Mouse (Mus musculus) embryonic facial prominence, embryonic 11.5 days (tissue): ENCODE measurements around the gene Tfap2e. TPM values are rescaled to one million over a fixed set of nuclear protein-coding genes. Genes with fewer than 3 reads are reported as not detected.

Source experiments
- ATAC-seq: fragments of 200-750 bp; cut with Nextera tagmentation; replicated peaks from 2 replicates; pipeline ENCODE4 v1.8.0; 2017; ENCODE audit warnings: low read depth; ENCODE audit not compliant: insufficient number of reproducible peaks, low FRiP score, low TSS enrichment
- DNase-seq: peaks from one replicate; pipeline ENCODE4 v3.0.0-alpha.2; 2015; ENCODE audit warnings: low spot score
- H3K27ac ChIP-seq: fragments of 300-500 bp; sonication (generic); replicated peaks from 2 replicates; pipeline ENCODE4 v1.5.1; 2014; ENCODE audit warnings: mild to moderate bottlenecking, low read depth, low read length, control low read depth
- H3K27me3 ChIP-seq: fragments of 300-500 bp; sonication (generic); 2 replicates; pipeline ENCODE4 v1.6.1; 2014; ENCODE audit warnings: mild to moderate bottlenecking, low read length, moderate library complexity, mixed read lengths; ENCODE audit not compliant: control insufficient read depth, insufficient read depth
- H3K36me3 ChIP-seq: fragments of 300-500 bp; sonication (generic); replicated peaks from 2 replicates; pipeline ENCODE4 v1.6.1; 2014; ENCODE audit warnings: low read depth, mild to moderate bottlenecking, low read length, moderate library complexity, mixed read lengths; ENCODE audit not compliant: control insufficient read depth, insufficient read depth
- H3K4me1 ChIP-seq: fragments of 300-500 bp; sonication (generic); 2 replicates; pipeline ENCODE4 v1.6.1; 2014; ENCODE audit warnings: low read length, mixed read lengths; ENCODE audit not compliant: control insufficient read depth, insufficient read depth
- H3K4me2 ChIP-seq: fragments of 300-500 bp; sonication (generic); 2 replicates; pipeline ENCODE4 v1.6.1; 2014; ENCODE audit warnings: low read depth, mild to moderate bottlenecking, control low read depth, low read length, moderate library complexity
- H3K4me3 ChIP-seq: fragments of 300-500 bp; sonication (generic); 2 replicates; pipeline ENCODE4 v1.5.1; 2014; ENCODE audit warnings: low read depth, low read length, control low read depth
- H3K9ac ChIP-seq: fragments of 300-500 bp; sonication (generic); replicated peaks from 2 replicates; pipeline ENCODE4 v1.6.1; 2014; ENCODE audit warnings: mild to moderate bottlenecking, control low read depth, low read length
- H3K9me3 ChIP-seq: fragments of 300-500 bp; sonication (generic); replicated peaks from 2 replicates; pipeline ENCODE4 v1.6.1; 2016; ENCODE audit warnings: mild to moderate bottlenecking, low read length, inconsistent platforms, mixed read lengths; ENCODE audit not compliant: control insufficient read depth
- WGBS: fragments of 180-500 bp; shearing (Covaris S2); extraction: QIAGEN DNeasy Blood & Tissue Kit; methylation state at CpG from one replicate; pipeline ENCODE4 v1.1.7; 2014; 5-methylcytosine and 5-hydroxymethylcytosine counted together
- polyA plus RNA-seq: library from polyadenylated mRNA; unstranded; fragments of >200 nt; fragmentation: Nextera tagmentation; extraction: Ambion mirVana; gene quantifications from 2 replicates; pipeline ENCODE4 v1.2.1, GENCODE M21; 2014

The Tfap2e gene
- polyA plus RNA-seq, 1 experiment from 2014 or later = not detected

DNA sequence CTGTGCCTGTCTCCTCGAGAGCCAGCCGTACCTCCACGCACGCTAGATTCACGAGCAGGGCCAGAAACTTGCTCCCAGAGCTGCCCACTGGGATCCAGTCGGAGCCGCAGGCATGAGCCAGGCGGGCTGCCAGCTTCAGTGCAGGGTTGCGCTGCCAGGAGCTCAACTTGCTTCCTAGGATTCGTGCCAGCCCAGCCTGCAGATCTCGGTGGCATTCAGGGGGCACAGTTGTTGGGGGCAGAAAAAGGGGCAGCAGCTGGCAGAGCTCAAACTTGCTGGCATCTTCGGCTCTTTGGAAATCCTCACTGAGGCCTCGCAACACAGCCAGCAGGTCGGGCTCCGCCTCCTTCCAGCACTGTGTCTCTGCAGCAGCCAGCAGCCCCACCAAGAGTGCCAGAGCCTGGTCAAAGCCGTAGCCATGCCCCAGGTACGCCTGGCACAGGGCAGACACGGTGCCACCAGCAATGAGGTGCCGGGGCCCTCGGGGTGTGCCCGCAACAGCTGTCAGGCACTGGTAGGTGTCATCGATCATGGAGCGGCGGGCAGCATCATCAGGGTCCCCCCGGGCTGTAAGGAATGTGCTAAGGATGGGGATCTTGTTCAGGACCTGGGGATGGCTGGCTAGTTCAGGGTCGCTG lies 14.1 kb upstream of the Tfap2e start:
- no peak for ATAC-seq
- no peak for DNase-seq
- H3K4me3 ChIP-seq = no peak overlapping the region

GRCm38 (mm10) chr4:126749553-126749952 lies 13.5 kb upstream of the Tfap2e start:
- Histone ChIP-seq H3K4me3 (no peak overlapping the region), H3K27ac (no peak overlapping the region), H3K4me1 (peaks cover 6% of the 10 kb centered on the region; the same call in 1 of the 2 replicates), H3K36me3 (peaks cover 13% of the 10 kb centered on the region), H3K9ac (peak overlapping the region; percentile 25; the same call in 1 of the 2 replicates), H3K4me2 (no peak overlapping the region), H3K27me3 (no peaks in the 10 kb centered on the region), H3K9me3 (no peaks in the 10 kb centered on the region)
- ATAC-seq = no peak
- no peak for DNase-seq
- WGBS = 89% methylated on average over 11 of the region's 11 CpGs

More for the DNA sequence above, 14.1 kb upstream of the Tfap2e start:
- no peaks in the 10 kb centered on the region for H3K9me3 ChIP-seq
- H3K4me2 ChIP-seq = no peak overlapping the region
- no peak overlapping the region for H3K27ac ChIP-seq
- no peaks in the 10 kb centered on the region for H3K27me3 ChIP-seq
- H3K36me3 ChIP-seq = peaks cover 11% of the 10 kb centered on the region
- no peak overlapping the region for H3K9ac ChIP-seq
- 92% methylated on average over 26 of the region's 26 CpGs for WGBS
- peaks cover 6% of the 10 kb centered on the region; the same call in 1 of the 2 replicates for H3K4me1 ChIP-seq

- H3K4me2 ChIP-seq = no peak overlapping the region
- H3K27ac ChIP-seq = no peak overlapping the region
- no peaks in the 10 kb centered on the region for H3K27me3 ChIP-seq
- H3K4me1 ChIP-seq = peaks cover 6% of the 10 kb centered on the region; the same call in 1 of the 2 replicates
- DNase-seq (no peak), ATAC-seq (no peak)
- no peaks in the 10 kb centered on the region for H3K9me3 ChIP-seq
- H3K9ac ChIP-seq = no peak overlapping the region
- no peak overlapping the region for H3K4me3 ChIP-seq
- H3K36me3 ChIP-seq = peaks cover 13% of the 10 kb centered on the region
- WGBS = 93% methylated on average over 8 of the region's 8 CpGs
Measured at GRCm38 (mm10) chr4:126748381-126748780, 12.3 kb upstream of the Tfap2e start.

DNA sequence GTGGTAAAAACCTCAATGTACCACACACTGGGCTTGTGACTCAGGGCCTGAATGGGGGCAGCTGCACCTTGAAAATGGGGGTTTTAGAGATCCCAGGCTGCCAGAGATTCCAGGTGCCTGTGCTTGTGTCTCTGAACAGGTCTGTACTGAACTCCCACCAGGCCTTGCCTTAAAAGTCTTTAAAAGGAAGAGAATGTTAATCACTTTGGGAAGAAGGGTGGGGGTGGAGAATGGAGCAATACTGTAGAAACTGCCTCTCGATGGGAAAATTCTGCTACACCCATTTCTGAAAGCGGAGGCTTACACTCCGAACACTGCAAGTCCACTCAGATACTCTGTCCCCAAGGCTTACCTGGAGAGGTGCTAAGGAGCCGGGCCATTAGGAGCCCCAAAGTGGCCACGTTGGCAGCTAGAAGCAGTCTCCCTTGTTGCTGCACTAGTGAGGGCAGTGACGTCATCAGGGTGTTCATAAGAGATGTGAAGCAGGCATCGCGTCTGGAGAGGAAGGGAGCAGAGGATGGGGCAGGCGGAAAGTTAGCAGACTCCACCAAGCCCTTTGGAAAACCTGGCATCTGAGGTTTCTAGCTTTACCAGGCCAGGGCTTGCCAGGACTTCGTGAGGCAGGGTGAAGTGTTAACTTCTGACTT lies 10.3 kb upstream of the Tfap2e start:
- Histone ChIP-seq H3K9ac (no peak overlapping the region), H3K4me1 (no peaks in the 10 kb centered on the region), H3K27ac (no peak overlapping the region), H3K27me3 (no peaks in the 10 kb centered on the region), H3K4me3 (no peak overlapping the region), H3K9me3 (no peaks in the 10 kb centered on the region), H3K36me3 (peaks cover 13% of the 10 kb centered on the region), H3K4me2 (no peak overlapping the region)
- no peak for ATAC-seq
- no peak for DNase-seq
- 84% methylated on average over 10 of the region's 10 CpGs for WGBS

DNA sequence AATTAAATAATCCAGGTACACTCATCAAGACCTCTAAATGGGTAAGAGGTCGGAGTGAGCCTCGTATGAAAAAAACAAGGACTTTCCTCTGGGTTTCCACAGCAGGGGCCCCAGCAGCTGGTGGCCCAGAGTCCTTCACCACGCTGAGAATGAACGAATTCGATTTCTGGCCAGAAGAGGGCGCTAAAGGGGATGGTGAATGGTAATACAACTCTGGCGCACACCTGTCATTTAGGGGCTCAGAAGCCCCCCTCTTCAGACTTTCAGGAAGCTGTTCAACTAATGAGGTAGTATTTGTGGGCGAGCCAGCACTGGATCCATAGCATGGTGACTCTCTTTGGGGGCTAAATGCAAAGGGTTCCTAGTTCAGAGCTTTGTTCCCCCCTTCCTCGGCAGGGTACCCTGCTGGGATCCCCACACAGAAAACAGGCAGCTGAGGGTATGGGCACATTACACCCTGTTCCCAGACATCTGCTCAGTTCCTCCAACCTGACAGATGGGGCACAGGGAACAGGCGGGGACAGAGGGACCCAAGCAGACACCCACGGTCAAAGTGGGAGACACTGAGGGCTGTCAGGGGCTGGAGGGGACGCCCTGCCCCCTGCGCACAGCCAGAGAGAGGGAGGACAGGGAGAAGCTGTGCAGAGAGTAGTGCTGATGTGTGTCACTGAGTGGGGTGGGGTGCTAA lies 9.6 kb upstream of the Tfap2e start:
- ATAC-seq = no peak
- H3K9me3 ChIP-seq = no peaks in the 10 kb centered on the region
- peaks cover 13% of the 10 kb centered on the region for H3K36me3 ChIP-seq
- no peak overlapping the region for H3K9ac ChIP-seq
- DNase-seq = peak; percentile 71
- no peaks in the 10 kb centered on the region for H3K27me3 ChIP-seq
- no peak overlapping the region for H3K4me3 ChIP-seq
- no peaks in the 10 kb centered on the region for H3K4me1 ChIP-seq
- no peak overlapping the region for H3K27ac ChIP-seq
- WGBS = 39% methylated on average over 13 of the region's 13 CpGs
- no peak overlapping the region for H3K4me2 ChIP-seq

GRCm38 (mm10) chr4:126744831-126745230 lies 8.8 kb upstream of the Tfap2e start:
- 86% methylated on average over 14 of the region's 14 CpGs for WGBS
- Histone ChIP-seq H3K36me3 (peaks cover 13% of the 10 kb centered on the region), H3K4me2 (no peak overlapping the region), H3K4me3 (no peak overlapping the region), H3K9ac (no peak overlapping the region), H3K27ac (no peak overlapping the region), H3K9me3 (no peaks in the 10 kb centered on the region), H3K27me3 (no peaks in the 10 kb centered on the region), H3K4me1 (no peaks in the 10 kb centered on the region)
- no peak for DNase-seq
- no peak for ATAC-seq

GRCm38 (mm10) chr4:126743713-126744112 lies 7.7 kb upstream of the Tfap2e start:
- Histone ChIP-seq H3K9ac (no peak overlapping the region), H3K27ac (no peak overlapping the region), H3K4me2 (no peak overlapping the region), H3K36me3 (peaks cover 13% of the 10 kb centered on the region), H3K4me1 (no peaks in the 10 kb centered on the region), H3K4me3 (no peak overlapping the region), H3K27me3 (no peaks in the 10 kb centered on the region), H3K9me3 (no peaks in the 10 kb centered on the region)
- DNase-seq = peak; percentile 45
- 4% methylated on average over 11 of the region's 11 CpGs for WGBS
- no peak for ATAC-seq

- H3K36me3 ChIP-seq = peaks cover 10% of the 10 kb centered on the region
- H3K9ac ChIP-seq = no peak overlapping the region
- no peak overlapping the region for H3K4me2 ChIP-seq
- H3K4me1 ChIP-seq = no peaks in the 10 kb centered on the region
- H3K27me3 ChIP-seq = peaks cover 7% of the 10 kb centered on the region
- ATAC-seq (no peak), DNase-seq (no peak)
- 53% methylated on average over 2 of the region's 2 CpGs for WGBS
- no peak overlapping the region for H3K27ac ChIP-seq
- H3K4me3 ChIP-seq = no peak overlapping the region
- no peaks in the 10 kb centered on the region for H3K9me3 ChIP-seq
Measured at GRCm38 (mm10) chr4:126742976-126743375, 6.9 kb upstream of the Tfap2e start.
